Mouse (Mus musculus): ENCODE results near the gene Polr2i.

Polr2i gene

GRCm38 (mm10) chr7:30265531-30265930 is 33.8 kb downstream of the Polr2i start:
- no peak for DNase-seq (ENCODE audit: low read depth, low spot score)

DNA sequence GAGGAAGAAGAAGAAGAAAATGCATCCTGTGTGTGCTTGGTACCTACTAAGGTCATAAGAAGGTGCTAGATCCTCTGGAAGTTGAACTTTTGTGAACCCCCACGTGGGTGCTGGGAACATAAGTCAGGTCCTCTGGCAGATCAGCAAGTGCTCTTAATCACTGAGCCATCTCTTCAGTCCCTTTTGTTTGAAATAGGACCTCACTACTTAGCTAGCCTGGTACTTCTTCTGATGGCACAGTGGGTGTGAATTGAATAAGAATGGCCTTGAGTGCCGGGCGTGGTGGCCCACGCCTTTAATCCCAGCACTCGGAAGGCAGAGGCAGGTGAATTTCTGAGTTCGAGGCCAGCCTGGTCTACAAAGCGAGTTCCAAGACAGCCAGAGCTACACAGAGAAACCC is 34.2 kb downstream of the Polr2i start:
- DNase-seq (ENCODE audit: low read depth, low spot score): no peak

- DNase-seq (ENCODE audit: low read depth, low spot score): no peak
These were observed 35.0 kb downstream of the Polr2i start for GRCm38 (mm10) chr7:30266780-30267179.

GRCm38 (mm10) chr7:30269641-30270040 is 37.9 kb downstream of the Polr2i start:
- no peak for DNase-seq (ENCODE audit: low read depth, low spot score)

DNA sequence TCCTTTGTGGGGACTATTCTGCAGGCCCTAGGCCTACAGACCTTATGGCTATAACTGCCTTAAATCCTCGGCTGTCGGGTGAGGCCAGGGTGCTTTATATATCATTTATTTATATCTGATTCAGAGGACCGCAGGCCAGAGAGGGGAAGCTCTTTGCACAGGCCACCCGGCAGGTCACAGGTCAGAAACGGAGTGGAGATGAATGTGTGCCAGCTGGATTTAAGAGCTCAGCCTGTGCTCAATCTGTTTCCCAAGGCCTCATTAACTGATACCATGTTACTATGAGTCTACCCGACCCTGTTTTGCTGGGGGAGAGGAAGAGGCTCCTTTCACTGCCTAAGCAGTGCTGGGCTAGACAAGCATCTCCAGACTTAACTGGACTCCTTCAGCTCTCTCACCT is 42.6 kb downstream of the Polr2i start:
- no peak for DNase-seq (ENCODE audit: low read depth, low spot score)

- DNase-seq (ENCODE audit: low read depth, low spot score): no peak
These were observed 47.2 kb downstream of the Polr2i start for GRCm38 (mm10) chr7:30278911-30279310.

GRCm38 (mm10) chr7:30279536-30279935 is 47.8 kb downstream of the Polr2i start:
- DNase-seq (ENCODE audit: low read depth, low spot score): no peak

DNA sequence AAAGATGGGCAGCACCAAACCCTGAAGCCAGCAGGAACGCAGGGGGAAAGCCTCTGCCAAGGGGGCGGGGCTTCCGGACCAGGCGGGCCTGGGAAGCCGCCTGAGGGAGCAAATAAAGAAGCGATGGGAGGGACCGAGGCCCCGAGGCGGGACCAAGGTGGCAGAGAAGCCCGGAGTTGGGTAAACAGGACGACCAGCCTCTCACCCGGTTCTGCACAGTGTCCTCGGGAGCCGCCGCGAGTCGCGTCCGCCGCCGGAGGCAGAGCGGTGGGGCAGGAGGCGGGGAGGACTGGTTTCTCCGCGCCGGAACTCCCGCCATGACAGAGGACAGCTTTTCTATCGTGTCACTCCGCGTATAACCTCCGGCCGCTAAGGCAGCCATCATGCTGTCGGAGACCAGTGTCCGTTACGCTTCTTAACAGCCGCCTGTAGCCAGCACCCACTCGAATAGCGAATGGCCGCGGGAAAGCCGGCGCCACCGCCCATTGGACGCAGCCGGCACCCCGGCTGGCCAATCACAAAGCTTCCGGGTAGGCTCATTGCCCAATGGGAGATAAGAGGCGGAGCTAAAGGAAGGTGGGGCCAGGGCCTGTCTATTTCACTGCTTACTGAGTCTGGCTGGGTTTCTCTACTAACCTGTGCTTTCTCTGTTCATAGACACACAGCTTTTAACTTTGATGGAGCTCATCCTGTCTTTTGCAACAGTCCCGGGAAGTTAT is 48.4 kb downstream of the Polr2i start, which contains the start of the genes Thap8 and Wdr62:
Thap8 (plus strand) TSS at position 144 of the 719 bp plus-strand sequence.
Wdr62 (minus strand) TSS at position 469 of the 719 bp plus-strand sequence.
- DNase-seq (ENCODE audit: low read depth, low spot score): peak; percentile 90

DNA sequence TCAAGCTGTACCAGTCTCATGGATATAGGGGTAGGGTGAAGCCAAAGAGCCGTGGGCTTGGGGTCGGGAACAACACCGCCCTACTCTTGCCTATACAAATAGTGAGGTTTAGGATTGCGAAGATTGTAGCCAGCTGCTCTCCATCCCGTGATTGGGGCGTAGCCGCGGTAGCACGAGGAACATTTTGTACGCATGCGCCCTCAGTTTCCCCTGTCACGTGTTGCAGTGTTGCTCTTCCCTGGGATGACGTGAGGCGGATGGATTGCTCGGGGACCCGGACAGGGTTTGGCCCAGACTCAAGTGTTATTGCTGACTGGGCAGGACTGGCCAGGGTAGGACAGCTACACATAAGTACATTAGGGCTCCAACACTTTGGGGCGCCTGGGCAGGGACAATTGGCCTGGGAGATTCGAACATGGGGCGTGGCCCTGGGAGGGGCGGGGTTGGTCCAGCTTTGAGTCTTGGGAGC is 49.0 kb downstream of the Polr2i start:
- DNase-seq (ENCODE audit: low read depth, low spot score): peak; percentile 73

GRCm38 (mm10) chr7:30281522-30281921 is 49.8 kb downstream of the Polr2i start:
- DNase-seq (ENCODE audit: low read depth, low spot score): no peak

DNA sequence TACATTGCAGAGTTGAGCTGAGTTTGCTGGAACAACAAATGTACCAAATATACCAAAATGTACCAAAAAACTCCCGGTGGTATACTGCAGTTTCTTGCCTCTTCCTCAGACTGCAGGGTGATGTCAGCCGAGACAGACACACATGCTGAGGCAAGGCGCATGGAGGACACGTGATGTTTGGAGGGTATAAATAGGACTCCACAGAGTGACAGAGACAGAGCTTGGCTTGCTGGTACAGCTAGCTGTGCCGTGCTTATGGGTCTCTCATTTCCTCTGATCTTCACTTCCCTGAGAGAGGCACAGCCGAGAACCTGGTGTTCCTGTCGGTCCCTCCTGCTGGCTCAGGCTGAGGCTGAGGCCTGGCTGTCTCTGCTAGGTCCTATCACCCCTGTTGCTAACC is 51.0 kb downstream of the Polr2i start:
- DNase-seq (ENCODE audit: low read depth, low spot score): no peak

Data from embryo, embryonic 11.5 days (tissue).